Mouse (Mus musculus) retina, adult 2 months (tissue): Measurements from ENCODE around the gene Ubl4a.
A peak's percentile ranks its signal among the peaks of the same experiment; 100 is the strongest.
"Not testable (repeated sequence)": the region's sequence is repeated elsewhere in the genome, so short reads cannot be mapped to it uniquely, and the experiment has no call there.

Experiments
- DNase-seq: peaks from one replicate; pipeline ENCODE4 v3.0.0-alpha.2; 2012; ENCODE audit warnings: low read depth, low spot score

Gene Ubl4a

DNA sequence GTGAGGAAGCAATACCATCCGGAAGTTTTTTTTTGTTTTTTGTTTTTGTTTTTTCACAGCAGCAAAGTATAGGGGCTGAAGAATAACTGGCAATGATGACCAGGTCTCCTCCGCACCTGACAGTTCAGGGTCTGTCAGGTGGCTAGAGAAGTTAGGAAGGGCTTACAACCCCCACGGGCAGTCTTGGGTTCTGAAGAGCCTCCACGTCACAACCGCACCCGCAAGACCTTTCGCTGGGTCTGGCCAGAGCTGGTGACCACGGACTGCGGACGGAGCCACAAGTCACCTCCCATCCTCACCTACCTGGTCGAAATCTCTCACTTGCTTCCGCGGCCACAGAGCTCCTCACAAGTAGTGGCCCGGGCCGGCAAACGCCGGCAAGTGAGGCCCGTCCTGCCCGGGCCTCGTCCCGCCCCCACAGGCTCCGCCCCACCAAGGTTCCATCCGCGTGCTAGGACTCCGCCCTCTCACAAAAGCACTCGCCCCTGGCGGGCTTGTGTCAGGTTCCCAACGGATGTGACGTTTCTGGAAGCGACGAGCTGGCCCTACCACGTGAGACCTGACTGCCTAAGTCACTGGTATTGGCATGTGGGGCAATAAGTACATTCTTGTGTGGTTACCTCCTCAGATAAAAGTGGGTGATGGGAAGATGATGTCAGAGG, at the start of gene Ubl4a, which contains the start of gene Slc10a3:
Ubl4a (minus strand) TSS at position 331 of the 662 bp plus-strand sequence.
Slc10a3 (minus strand) TSS at position 462 of the 662 bp plus-strand sequence.
- peak; percentile 62 for DNase-seq

DNA sequence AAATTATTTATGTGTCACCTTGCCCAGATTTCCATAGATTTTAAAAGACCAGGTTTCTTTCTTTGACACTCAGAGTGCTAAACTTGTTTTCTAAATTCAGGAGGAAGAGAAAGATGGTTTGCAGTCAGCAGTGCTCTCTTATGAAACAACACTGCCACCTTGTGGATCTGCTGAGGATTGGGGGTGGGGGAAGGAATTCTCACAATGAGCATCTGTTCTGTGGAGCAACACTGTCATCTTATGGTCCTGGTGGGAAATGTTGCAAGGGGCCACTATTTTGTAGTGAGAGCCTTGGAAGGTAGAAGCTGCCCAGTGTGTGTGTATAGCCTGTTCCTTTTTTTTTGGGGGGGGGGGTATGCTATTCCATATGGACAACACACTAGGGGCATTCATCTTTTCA, 40.4 kb upstream of the Ubl4a start:
- peak; percentile 63 for DNase-seq

DNA sequence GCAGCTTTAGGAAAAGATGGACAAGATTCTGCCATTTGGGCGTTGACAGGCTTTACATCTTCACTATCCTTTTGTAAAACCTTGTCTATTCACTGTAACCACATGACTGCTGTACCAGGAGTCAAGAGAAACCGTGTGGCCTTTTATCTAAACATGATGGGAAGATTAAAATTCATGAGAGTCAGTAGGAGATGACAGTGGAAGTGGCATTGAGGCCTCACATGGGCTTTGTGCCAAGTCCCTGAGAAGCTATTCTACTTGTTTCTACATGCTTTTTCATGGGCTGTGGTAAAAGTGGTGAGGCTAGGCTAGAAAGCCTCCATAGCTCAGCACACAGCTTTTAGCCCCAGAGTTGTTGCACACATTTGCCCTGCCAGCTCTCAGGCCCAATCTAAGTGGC, 35.3 kb upstream of the Ubl4a start:
- no peak for DNase-seq

DNA sequence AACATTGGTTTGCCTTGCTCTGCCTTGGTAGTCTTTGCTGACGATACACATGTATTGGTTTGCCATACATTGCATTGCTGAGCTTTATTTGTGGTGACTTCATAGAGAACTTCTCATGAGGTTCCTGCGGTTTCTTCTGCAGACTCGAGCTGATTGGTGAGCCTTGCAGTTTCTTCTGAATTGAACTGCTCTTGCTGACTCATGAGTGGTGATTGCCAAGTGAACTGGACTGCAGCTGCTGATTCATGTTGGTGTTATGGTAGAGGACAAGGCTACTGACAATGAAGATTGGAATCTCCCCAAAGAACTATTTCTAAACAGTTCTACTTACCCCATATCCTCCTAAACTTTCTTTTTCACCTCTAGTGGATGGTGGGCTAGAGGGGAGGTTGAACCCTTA, 27.1 kb upstream of the Ubl4a start:
- DNase-seq, result no peak

DNA sequence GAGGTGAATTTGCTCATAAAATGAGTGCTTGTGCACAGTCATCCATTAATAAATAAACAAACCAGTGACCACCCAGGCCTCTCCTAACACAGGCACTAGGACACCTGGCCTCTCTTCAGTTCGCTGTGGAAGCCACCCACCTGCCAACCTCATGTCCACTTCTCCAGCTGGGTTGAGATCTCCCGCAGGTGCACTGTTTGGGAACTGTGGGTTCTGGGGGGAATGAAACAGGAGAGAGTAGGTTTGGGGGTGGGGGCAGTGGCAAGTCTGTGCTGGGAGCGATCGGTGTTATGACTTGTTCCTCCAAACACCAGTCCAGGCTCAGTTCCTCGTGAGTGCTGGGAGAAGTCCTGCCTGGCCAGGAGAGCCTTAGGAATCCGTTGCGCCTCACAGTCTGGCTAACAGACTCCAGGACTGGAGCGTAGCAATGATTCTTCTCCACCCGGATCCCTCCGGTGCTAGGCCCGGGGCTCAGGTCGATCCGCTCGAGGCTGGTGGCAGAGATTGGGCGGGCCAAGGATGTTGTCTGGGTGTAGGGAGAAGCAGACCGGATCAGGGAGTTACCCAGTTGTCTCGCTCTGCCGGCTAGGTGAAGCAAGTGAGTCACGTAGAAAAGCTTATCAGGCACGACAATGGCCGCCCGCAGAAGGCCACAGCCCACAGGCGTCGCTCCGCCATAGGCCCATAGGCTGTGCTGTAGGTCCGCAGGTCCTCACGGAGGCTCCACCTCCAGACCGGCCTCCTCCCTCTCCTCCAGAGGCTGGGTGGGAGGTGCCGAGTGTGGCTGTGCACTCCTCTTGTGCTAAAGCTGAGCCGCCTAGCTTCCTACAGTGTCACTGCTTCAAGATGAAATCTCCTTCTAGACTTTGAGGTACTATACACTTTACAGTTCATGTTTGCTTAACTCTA, 19.8 kb upstream of the Ubl4a start, which contains the start of the genes Fam3a and Ikbkg:
Fam3a (minus strand) TSS at position 738 of the 909 bp plus-strand sequence.
Ikbkg (plus strand) TSS at position 756 of the 909 bp plus-strand sequence.
- peak; percentile 70 for DNase-seq

DNA sequence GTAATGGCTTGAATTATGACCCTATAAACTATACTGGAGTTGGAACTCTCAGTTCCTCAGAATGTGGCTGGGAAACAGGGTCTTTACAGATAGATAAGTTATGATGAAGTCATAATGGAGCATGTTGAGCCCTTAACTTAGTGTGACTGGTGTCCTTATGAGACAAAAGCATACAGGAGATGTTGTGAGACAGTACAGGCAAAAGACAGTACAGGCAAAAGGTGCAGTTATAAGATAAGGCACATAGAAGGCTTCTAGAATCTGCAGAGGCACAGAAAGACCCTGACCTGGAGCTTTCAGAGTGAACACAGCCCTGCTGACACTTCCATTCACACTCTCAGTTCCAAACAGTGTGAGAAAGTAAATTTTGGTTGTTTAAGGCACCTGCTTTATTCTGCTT, 15.1 kb upstream of the Ubl4a start:
- DNase-seq, result no peak

DNA sequence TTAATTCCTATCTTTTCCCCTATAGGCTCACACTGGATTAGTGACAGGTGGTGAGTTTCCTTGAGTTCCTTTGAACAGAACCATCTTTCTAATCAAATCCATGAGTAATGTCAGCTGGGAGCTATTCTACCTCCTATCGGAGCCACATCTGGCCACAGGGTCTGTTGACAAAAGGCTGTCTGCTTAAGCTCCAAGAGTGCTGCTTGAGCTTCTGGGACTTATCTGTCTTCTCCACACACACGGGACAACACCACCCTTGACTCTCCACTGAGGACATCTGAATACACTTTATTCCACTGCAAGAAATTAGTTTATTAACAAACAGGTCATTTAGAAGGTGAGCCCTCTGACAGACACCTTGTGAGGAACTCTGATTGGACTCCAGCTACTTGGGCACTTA, 11.4 kb upstream of the Ubl4a start:
- DNase-seq, result no peak

DNA sequence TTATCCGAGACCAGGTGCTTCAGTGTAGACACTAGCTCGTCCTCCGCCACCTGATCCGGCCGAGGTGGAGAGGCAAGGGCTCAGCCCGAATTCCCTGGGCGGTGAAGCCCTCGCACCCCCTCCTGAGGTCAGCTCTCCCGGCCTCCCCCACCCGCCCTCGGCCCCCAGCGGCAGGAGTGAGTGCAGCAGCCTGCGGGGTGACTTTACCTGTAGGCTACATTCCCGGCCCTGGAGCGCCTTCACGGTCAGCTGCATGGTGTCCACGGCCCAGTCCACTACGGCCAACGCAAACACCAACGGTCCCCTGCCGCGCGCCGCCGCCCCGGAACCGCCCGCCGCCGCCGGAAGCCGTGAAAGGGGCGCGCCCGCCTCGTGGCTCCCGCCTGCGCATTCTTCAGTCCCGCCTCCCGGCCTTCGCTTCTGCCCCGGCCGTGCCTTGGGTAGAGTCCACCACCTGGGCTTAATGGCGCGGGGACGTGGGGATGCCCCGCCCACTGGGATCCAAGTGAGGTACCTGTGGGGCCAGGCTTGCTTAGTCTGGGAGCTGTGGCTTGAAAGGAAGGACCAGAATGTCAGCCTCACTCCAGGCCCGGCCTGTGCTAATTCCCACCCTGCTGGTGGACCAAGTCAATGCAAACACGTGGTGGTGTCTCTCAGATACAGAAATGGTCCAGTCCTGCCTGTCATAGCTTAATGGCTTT, 4.7 kb downstream of the Ubl4a start:
- DNase-seq, result peak; percentile 6

DNA sequence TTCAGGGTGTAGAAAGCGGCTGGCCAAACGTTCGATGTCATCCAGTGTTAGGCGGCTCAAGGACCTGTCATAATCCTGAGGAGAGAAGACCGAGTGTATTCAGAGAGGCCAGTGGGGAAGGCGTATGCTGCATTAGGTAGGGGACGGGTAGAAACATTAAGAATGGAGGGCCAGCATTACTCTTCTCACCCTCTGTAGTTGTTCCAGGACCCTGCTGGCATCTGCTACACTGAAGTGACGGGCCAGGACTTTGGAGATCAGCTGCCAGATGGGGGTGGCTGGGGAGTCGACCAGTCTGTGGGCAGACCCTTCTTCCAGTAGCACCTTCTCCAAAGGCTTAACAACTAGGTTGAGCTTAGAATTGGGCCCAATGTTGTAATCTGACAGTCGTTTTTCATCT, 5.5 kb downstream of the Ubl4a start:
- no peak for DNase-seq

DNA sequence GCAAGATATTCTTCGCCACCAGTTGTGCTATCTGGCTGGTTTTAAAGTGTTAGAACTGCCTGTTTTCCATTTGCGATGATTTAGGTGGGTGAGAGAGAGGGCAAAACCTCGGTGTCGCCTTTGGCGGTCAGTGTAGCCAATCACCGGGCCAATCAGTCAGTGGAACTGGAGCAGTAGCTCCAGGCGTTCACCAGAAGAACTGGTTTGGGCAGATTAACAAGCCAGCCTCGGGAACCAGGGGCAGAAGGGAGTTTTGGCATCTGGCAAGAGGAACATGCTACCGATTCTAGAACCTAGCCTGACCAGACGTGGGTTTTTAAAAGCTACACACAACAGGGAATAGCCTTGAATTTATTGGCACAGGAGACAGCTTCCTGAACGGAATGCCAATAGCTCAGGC, 13.8 kb downstream of the Ubl4a start:
- DNase-seq, result no peak

DNA sequence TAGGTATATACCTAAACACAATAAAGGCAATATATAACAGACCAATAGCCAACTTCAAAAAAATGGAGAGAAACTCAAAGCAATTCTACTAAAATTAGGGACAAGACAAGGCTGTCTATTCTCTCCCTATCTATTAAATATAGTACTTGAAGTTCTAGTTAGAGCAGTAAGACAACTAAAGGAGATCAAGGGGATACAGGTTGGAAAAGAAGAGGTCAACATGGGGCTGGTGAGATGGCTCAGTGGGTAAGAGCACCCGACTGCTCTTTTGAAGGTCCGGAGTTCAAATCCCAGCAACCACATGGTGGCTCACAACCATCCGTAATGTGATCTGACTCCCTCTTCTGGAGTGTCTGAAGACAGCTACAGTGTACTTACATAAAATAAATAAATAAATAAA, 15.9 kb downstream of the Ubl4a start:
- DNase-seq, result not testable (repeated sequence)

DNA sequence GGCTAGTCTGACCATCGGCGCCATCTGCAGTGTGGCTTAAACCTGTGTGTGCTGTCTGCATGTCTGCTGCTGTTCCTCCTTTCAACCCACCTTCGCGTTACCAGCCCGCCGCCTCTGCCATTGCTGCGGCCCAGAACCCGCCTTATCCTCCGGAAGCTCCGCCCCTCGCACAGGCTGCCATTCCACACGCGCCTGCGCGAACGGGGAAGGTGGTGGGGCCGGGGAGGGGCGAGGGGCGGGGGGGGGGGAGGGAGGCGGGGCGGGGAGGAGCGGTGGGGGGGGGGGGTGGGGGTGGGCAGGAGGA, 19.6 kb downstream of the Ubl4a start, which contains the start of gene Lage3:
Lage3 (minus strand) TSS at position 152 of the 304 bp plus-strand sequence.
- DNase-seq, result peak; percentile 60

DNA sequence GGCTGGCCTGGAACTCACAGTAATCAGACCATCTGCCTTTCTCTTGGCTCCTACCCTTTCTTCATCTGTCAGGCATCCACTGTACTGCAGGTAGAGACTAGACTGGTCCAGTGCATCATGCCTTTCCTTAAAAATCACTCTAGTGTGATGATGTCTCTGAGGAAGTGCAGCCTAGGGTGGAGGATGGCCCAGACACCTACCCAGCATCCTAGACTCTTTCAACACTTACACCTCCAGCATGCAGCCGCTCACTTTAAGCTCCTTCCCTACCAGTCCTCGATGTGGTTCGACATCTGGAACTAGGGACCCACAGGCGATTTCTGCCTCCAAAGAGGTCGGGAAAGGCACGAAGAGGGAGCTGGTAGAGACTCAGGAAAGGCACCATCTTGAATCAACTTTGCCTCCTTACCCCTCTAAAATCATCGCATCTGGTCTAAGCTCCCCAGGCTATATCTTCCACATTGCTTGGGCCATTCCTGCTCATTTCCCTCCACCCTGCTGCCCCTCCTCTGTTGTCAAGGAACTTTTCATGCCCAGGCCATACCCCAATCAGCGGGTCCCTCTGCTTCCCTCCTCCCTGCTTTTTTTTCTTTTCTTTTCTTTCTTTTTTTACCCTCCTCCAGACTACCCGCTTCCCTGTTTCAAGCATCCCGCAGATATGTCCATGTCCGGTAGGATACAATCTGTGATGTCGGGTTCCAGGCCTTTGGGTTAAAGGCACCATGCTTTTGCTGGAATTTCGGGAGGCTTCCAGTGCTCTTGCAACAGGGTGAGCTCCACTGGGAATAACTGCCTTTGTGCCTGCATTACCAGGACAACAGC, 20.2 kb downstream of the Ubl4a start:
- no peak for DNase-seq

DNA sequence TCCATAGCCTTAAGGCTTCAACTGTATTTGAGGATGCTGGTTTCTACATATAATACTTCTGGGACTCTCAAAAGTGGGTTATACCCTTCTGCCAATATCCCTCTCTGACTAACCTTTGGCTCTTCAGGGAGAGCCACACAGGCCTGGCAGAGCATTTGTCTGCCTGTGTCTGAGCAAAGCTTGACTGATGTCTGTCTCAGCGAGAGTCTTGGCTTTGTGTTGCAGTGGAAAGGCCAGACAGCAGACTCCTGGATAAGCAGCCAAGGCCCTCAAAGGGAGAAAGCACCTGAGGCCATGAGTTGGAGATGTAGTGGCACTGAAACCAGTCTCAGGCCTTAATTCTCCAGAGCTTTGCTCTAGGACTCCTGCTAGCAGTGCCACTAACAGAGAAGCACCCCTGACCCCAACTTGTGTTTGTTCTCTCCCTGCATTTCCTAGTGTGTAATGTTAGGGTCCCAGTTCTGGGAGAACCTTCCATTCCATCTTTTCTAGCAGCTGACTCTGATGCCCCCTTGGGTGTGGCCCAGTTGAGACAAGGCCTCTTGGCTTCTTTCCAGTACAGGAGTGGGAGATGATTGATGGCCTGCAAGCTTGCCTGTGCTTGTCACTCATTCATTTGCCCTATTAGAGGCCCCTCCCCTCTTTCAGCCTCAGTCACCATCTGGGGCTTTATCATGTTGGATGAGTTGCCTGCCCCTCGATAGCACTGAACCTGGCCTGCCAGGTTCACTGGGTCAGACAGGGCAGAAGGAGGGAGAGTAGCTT, 42.7 kb downstream of the Ubl4a start:
- no peak for DNase-seq

DNA sequence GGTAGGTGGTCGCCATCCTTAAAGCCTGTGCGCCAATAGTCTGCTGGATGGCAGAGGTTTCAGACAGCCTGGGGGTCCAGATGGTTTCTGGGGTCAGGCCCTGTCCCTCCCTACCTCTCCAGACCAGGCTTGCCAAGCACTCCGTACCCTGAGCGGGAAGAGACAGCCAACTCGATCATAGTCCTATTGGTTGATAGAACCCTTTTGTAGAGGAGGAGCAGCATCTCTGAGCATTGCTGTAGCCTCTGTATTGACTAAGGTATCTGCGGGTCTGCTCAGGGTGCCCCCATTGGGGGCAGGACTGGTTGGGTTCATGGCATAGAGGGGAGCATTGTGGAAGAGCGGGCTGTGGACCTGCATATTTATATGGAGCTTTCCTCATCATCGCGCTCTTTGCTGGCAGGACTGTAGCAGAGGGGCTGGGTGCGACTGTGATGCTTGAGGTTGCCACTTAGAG, 43.8 kb downstream of the Ubl4a start:
- DNase-seq, result no peak

DNA sequence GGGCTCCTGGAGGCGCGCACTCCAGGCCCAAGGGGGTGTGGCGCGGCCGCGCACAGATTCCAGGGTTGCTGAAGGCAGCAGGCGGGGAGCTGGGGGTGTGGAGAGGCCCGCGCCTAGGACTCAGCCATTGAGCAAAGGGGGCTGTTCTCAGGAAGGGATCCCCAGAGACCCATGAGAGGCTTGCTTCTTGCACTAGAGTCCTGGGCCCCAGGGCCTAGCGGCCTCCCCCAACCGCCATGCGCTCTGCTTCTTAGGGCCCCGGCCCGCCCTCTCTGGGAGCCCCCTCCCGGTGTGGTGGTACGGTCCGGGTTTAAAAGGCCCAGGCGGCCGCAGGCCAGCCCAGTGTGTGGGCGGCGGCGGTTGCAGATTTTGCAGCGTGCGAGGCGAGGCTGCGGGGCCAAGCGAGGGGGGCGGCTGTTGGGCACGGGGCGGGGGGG, 44.3 kb downstream of the Ubl4a start, which contains the start of gene Plxna3:
Plxna3 (plus strand) TSS at position 342 of the 437 bp plus-strand sequence.
- DNase-seq, result peak; percentile 57
